Mouse (Mus musculus) heart, adult 2 months (tissue): Measurements from ENCODE around the gene Dnah1.

Experiments used
- CTCF ChIP-seq: fragments of 200-600 bp; IDR thresholded peaks from 2 replicates; pipeline ENCODE4 v1.8.1; 2022; ENCODE audit warnings: antibody characterized with exemption, mild to moderate bottlenecking, moderate library complexity
- EP300 ChIP-seq: fragments of 200-500 bp; IDR thresholded peaks from 2 replicates; pipeline ENCODE4 v1.6.1; 2011; ENCODE audit warnings: low read depth, low read length, control low read depth; ENCODE audit not compliant: insufficient read depth
- POLR2A ChIP-seq: fragments of 200-500 bp; IDR thresholded peaks from 2 replicates; pipeline ENCODE4 v1.6.1; 2011; ENCODE audit warnings: mild to moderate bottlenecking, low read depth, low read length, control low read depth; ENCODE audit not compliant: insufficient read depth

- TF ChIP-seq CTCF (no peak), EP300 (no peak), POLR2A (no peak)
These were observed 3.1 kb upstream of the Dnah1 start for GRCm38 (mm10) chr14:31326770-31327169.
